Mouse (Mus musculus): ENCODE measurements around the gene Fgfr2.

GRCm38 (mm10) chr7:132074503-132074902 lies 1048.6 kb downstream of the Fgfr2 start:
- TF ChIP-seq CTCF (IDR thresholded peaks at IDR 0.05; ENCODE audit: extremely low read depth, insufficient read length, insufficient replicate concordance, low read depth, low read length) (no peak), POLR2A (IDR thresholded peaks at IDR 0.05; ENCODE audit: low read depth, low read length) (no peak)

Measured in small intestine, adult 2 months (tissue).